Mouse (Mus musculus) lung, postnatal 14 days (tissue): ENCODE results near the gene Pdgfb.
A peak's percentile ranks its signal among the peaks of the same experiment; 100 is the strongest.

Source experiments
- DNase-seq: peaks from one replicate; pipeline ENCODE4 v3.0.0; 2021

Gene Pdgfb

DNA sequence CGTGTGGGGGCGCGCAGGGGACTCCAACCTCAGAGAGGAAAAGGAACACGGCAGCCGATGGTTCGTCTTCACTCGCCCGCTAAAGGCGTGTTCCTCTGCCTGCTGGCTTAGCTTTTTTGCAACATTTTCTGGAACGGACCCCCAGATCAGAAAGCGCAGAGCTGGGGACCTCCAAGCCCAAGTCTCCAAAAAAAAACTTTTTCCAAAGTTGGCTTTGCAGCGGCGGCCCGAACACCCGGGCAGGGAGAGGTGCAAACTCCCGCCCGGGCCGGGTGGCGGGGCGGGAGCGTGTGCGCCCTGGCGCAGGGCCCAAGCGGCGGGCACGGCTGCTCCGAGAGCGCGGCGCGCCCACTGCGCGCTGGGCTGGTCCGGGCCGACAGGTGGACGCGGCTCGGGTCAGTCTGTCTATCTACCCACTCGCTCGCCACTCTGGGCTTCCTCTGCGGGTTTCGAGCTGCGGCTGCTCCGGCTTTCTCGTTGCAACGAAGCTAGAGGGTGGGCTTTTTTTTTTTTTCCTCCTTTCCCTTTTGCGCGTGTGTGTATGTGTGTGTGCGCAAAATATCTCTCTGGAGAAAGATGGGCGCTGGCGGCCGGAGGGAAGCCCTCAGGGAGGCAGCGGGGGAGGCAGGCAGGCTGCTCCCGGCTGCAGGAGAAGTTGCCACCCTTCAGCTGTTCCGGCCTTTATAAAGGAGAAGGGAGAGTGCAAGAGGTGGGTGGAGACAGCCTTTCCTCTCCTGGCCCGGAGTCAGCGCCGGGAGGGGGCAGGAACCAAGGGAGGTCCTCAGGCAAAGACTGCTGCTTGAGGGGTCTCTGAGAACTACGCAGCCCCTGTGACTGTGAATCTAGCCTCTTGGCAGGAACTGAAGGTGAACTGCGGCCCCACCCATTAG lies at the start of gene Pdgfb:
Pdgfb (minus strand) TSS at position 657 of the 890 bp plus-strand sequence.
- DNase-seq, result peak; percentile 83

DNA sequence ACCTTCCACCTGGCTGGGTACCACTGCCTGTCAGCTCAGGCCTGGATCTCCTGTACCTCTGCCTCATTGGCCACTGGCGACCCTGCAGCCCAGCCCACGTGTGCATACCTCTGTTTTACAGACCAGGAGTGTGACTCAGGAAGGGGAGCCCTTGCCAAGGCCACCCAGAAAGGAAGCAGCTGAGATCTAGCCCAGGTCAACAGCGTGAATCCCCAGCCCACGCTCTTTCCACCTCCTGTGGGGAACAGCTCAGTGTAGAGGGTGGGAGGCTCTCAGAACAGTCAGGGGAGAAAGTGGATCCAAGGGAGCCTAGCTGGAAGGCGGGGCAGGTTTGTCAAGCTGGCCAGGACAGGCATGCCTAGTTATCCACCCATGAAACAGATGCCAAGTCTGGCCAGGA lies 48.0 kb upstream of the Pdgfb start:
- no peak for DNase-seq

DNA sequence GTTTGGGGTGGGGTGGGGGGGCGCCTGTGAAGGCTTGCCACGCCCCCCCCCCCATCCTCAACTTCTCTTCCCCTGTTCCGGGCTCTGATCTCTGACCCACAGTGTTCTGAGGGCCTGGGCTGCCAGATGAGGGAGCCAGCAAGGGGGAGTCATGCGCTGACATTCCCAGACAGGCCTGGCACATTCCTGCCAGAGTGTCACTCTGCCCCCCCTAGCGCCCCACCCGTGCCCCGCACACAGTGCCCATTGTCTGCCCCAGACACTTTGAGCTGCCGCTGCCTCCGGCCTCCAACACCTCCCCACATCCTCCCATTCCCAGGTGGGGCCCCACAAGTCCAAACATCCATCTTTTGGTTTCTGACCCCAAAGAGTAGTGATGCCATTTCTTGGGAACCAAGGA lies 47.6 kb upstream of the Pdgfb start:
- no peak for DNase-seq

DNA sequence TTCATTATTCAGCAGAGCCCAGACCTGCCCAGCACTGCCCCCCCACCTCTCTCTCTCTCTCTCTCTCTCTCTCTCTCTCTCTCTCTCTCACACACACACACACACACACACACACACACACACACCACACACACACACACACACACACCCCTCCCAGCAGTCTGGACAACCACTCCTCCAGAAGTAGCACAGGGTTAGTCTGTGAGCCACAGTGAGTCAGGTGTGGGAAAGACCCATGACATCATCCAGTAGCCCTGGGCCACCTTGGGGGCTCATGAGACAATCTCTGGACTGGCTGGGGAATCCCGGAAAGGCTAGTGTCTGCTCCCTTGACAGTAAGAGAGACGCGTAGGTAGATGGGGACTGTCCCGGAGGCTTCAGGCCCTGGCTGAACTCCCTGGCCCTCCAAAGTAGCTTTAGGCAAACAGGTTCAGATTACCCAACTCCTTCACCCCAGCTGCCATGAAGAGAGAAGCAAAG lies 46.3 kb upstream of the Pdgfb start:
- no peak for DNase-seq

DNA sequence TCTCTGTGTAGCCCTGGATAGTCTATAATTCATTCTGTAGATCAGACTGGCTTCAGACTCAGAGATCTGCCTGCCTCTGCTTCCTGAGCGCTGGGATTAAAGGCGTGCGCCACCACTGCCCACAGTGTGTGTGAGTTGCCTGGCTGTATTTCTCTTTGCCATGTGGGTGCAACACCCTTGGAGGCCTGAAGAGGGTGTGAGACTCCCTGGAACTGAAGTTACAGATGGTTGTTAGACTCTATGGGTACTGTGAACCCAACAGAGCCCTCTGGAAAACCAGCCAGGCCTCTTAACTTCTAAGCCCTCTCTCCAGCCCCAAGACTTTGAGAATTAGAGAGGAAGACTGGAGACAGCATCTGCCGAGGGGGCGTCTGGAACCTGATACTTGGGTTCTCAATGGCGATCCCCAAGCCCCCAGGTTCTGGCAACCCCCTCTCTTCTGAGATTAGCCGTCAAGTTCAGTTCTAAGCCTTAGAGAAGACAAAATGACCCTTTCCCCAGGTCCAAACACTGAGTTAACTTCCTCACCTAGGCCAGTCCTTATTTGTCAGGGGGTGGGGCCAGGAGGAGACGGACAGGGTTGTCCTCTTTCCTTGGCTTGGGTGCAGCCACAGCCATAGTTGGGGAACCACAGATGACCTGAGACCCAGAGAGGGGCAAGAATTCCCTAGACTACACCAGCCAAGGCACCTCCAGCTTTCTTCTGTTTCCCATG lies 45.7 kb upstream of the Pdgfb start:
- no peak for DNase-seq

DNA sequence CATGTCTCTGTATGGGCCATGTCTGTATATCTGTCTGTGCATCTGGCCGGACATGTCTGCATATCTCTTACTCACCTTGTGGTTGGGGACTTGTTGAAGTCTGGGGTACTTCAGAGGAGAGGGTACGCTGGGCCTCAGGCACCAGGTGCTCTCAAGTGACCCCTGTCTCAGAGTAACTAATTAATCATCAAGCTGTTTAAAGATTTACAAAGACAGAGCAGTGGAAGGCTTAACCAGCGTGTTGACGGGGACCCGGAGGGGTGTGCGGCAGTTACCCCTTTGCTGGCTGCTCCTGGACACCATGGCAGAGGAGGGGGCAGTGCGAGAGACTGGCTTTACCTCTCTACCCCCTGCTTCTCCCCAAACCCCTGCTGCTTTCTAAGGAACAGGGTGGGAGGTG lies 44.8 kb upstream of the Pdgfb start:
- DNase-seq, result no peak

DNA sequence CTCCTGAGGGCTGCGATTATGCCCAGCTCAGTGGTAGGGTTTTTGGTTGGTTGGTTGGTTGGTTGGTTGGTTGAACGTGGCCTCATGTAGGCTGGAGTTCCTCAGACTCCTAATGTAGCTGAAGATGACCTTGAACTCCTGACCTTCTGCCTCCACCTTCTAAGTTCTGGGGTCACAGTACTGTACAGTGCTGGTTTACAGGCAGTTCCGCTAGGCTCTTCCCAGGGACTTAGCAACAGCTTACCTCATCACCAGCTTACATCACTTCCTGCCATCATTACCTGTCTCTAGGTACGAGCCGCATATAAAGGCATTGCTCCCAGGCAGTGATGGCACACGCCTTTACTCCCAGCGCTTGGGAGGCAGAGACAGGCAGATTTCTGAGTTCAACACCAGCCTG lies 43.4 kb upstream of the Pdgfb start:
- no peak for DNase-seq

DNA sequence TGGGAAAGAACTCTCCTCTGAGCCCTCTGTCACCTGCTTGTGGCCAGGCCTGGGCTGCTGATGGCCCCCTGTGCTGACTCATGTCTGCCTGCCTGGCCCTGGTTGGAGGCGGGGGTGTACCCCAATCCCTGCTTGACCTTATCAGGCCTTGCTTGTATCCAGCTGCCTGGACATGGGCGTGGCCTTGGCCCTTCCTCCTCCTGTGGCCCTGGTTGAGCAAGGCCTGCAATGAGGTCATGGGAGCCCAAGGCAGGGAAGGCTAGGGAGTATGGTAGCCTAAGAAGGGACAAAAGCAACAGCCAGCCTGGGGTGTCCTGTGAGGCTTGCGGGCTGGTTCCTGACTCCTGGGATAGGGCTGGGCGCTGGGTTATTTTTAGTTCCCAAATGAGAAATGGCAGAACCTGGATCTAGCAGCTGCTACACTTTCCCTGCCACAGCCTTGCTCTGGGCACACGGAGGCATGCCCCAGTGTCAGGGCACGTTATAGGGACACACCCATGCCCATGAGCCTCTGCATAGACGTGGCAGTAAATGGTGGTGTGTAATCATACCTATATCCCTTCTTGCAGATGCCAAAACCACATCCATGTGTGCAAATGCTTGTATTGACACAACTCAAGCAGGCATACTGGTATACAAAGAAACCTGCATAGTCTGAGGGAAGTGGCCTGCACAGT lies 39.4 kb upstream of the Pdgfb start:
- DNase-seq, result peak; percentile 53

DNA sequence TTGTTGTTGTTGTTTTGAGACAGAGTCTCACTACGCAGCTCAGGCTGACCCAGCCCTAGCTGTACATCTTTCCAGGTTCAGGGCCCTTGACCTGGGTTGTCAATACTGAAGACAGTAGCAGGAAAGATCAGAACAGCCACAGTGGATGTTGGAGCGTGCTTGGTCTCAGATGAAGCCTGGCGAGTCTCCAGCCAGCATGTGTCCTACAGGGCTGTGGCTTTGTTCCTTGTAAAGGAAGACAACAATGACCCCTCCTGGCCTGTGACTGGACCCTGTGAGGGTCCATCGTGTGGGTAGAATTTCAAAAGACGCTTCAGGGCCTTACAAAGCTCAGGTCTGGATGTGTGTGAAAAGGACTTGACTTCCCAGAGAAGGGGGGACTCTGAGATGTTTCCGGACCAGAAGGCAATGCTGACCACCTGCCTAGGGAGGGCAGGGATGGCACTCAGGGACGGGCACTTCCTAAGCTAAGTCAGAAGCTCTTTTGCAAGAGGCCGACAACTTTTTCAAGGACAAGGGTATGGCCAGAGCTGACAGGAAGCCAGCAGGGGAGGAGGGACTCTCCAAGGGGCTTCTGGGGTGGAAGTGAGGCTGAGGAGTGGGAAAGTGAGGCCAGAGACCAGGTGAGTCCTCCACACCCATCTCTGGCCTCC lies 38.7 kb upstream of the Pdgfb start:
- DNase-seq, result peak; percentile 70

DNA sequence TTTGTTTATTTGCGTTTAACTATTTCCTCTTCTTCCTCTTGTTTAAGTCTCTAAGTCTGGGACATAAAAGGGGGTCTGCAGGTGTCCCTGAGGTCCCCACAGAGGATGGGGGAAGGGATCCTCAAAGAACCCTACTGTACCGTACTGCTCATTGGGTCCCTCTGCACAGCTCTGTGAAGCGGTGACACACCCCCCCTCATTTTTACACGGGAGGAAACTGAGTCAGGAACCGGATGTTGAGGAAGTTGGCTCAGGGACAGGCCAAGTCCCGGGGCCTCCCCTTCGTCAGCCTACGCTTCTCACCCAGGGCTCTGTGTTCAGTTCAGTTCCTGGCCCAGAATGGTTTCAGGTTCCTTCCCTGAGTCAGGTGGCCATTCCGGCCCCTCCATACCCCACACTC lies 37.0 kb upstream of the Pdgfb start:
- DNase-seq, result no peak

DNA sequence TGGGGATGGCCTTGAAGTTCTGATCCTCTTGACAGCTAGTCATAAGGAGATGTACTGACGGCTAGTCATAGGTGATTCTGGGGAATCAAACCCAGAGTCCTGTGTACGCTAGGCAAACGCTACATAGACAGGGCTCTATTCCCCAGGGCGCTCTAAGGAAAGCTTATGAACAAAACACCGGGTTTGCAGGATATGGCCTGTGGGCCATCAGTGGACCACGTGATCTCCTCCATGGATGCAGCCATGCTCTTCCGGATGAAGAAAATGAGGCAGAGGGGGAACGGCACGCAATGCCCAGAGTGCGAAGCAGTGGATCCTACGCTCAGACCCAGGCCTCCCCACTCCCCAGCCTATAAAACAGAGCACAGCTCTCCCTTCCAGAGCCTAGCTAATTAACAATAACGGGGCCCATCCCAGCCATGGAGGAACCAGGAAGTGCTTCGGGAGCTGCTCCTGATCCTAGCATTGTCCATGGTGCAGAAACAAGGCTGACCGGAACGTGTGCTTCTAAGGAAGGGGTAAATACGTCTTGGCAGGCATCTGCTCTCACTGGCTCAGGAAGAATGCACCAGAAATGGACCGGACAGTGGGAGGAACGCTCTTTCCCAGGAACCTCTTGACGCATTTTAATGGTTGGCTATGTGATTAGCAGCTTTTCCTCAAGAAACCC lies 36.5 kb upstream of the Pdgfb start:
- DNase-seq, result peak; percentile 34

DNA sequence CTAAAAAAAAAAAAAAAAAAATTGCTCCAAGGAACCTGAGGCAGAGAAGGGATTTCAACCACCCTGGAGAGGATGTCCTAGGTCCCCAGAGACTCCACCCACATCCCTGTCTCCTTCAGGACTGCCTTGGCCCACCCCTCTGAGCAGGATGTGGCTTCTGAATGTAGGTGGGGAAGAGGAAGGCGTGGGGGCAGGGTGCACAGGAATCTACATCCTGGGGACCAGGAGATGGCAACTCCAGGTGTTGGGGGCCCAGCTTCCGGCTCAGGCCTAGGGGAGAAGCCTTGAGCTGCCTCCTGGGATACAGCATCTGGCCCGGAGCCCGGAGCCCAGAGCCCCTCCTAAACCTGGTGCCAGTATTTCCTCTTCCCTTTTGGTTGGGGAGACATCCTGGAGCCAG lies 35.3 kb upstream of the Pdgfb start:
- DNase-seq, result peak; percentile 36

DNA sequence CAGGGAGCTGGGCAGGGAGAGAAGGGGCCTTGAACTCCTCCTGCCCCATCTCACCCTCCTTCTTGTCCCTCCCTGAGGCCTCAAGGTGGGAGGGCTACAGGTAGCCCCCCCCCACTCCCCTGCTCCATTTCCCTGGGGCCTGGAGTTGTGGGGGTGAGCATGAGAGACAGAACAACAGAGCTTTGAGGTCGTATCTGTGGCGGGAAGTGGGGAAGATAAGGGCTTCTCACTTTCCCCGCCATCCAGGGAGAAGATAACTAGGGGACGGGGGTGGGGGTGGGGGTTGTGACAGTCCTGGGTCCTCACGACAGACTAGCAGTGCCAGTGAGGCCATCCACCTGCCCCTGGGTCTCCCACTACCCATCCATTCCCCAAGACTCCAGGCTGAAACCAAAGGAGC lies 33.2 kb upstream of the Pdgfb start:
- DNase-seq, result no peak

DNA sequence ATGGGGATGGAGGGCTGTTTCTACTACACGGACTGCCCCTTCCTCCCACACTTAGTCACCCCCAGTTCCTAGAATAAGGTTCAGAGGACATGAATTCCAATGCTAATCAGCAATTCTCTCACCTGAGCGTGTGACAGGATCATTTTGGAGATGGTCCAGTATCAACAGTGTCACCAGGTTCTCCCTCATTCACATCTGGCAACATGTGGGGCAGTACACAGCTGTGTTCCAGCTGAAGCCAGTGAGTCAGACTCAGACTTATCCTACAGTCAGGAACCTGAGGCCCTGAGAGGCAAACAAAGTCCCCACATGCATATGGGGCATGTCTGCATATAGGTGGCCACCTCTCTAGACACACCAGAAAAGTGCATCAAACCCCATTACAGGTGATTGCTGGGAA lies 32.5 kb upstream of the Pdgfb start:
- DNase-seq, result no peak

DNA sequence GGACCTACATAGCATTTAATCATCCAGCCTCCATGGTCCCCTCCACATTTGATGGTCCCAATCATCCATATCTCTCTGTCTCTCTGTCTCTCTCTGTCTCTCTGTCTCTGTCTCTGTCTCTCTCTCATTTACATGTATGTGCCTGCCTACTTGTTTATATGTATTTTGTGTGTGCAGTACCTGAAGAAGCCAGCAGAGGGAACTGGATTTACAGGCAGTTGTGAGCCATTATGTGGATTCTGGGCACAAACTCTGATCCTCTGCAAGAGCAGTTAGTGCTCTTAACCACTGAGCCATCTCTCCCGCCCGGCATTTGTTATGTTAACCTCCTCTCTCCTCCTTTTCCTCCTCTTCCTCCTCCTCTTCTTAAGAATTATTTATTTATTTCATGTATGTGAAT lies 31.0 kb upstream of the Pdgfb start:
- DNase-seq, result no peak

DNA sequence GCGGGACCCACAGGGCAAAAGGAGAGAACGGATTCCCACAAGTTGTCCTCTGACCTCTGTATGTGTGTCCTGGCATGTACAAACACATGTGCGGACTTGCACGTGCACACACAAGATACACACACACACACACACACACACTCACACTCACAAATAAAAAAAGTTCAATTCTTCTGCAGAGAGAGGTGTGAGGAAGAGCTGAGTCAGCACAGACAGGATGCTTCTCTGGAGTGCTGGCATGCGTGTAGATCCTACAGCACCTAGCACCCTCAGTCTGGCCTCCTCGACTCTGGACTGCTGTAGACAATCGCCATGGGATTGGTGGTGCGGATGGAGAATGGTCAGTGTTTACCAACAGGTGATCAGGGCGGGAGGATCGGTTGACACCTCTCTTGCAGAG lies 29.5 kb upstream of the Pdgfb start:
- DNase-seq, result no peak

DNA sequence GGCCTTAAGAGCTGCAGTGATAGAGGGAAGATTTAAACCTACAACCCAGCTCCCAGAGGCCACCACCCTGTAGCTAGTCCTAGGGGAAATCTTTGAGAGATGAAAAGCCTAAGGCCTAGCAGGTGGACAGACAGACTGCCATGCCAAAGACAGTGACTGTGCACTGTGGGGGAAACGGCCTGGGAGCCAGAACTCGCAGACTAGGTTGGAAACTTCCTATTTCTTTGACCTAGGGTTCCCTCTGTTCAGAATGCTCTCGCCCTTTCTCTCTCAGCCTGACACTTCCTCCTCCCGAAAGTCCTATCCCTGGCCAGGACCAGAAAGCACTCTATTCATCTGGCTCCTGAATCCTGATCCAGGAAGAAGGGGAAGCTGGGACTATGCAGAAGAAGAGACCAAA lies 27.4 kb upstream of the Pdgfb start:
- no peak for DNase-seq

DNA sequence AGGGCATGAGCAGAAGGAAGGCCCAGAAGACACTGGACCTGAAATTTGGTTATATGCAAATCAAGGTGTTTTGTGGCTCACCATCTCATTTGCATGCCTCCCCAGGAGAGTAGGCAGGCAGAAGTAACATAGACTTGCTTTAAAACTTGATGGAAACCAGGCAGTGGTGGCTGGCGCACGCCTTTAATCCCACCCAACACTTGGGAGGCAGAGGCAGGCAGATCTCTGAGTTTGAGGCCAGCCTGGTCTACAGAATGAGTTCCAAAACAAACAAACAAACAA lies 23.3 kb upstream of the Pdgfb start:
- no peak for DNase-seq

DNA sequence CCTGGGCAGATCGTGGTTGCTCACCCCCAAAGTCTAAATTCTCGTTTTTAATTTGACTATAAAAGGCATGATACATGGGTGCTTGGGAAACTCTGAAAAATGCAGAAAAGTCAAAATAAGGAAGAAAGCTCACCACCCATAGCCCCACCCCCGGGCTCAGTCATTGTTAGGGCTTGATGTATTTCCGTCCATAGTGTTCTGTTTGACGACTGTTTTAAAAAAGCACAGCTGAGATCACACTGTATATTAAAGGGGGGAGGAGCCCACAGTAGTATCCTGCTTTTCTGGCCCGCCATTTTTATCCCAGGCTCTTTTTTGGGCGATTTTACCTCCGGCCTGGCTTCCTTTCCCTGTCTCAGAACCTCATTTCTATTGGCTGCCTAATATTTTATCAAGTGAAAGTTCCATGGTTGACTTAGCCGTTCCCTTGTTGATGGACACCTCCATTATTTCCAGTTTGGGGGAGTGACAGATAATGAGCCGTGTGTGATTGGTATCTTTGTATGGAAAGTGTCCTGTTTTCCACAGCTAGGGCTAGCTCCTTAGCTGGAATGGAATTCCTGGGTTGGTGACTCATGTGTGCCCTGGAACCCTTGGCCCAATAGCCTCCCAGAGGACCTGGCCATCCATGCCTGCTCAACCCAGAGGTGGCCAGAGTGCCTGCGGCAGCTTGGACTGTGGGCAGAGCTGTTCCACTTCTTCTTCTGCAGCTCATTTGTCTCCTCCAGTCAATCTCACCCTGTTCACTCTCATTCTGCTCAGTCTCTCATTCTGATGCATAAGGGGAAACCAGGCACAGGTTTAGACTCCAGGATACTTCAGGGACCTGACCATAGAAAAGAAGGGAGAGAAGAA lies 22.7 kb upstream of the Pdgfb start:
- DNase-seq, result no peak

DNA sequence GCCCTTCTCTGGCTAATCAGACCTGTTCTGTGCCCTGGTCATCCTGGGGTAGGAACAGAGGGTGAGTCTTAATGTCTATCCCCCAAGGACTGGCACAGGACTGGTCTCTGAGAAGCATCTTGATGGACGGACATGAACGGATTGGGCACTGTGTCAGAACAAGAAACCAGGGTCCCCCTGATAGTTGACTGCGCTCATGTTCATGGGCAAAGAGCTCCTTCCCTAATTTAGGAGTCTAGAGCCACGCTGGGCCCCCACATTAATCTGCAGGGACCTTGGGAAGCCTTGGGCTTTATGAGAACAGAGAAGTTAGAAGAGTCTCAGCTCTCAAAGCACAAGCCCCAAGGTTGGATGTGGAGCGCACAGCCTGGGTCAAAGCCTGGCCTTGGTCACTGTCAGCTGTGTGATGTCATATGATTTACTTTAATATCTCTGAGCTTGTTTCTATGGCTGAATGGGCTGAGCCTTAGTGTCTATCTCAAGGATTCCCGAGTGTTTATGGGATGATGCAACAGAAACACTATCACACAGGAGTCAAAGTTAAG lies 20.6 kb upstream of the Pdgfb start:
- no peak for DNase-seq

DNA sequence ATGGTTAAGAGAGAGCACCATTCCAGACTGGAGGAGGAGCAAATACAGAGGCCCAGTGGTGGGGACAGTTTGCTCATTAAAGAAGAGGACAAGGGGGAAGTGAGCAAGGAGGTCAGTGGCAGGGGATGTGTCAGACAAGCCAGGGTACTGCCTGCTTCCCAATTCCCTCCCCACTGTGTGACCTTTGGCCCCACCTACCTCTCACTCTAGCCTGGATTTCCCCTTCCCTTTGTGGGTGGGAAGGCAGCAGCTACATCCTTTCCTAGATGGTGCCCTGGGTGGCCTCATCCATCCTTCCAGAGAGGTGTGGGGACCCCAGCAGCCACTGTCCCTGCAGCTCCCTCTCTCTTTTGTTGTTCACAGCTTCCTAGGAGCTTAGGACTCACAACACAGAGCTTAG lies 20.1 kb upstream of the Pdgfb start:
- no peak for DNase-seq

DNA sequence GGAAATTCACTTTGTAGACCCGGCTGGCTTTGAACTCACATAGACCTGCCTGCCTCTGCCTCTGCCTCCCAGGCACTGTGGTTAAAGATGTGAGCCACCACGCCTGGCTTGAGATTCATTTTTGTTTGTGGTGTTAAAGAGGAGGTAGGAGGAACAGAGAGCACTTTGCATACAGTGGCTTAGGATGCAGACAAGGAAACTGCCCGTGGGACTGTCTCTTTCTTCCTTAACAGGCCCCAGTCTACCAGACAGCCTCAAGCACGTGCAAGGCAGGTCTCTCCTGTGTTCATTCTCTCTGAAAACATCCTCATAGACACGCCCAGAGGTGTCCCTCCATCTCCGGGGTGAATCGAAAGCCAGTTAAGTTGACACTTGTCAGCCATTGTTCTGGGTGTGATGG lies 19.6 kb upstream of the Pdgfb start:
- DNase-seq, result no peak
